Mouse (Mus musculus) neural tube, embryonic 14.5 days (tissue): Measurements from ENCODE around the gene Slc15a4. TPM values are rescaled to one million over a fixed set of nuclear protein-coding genes. Genes with fewer than 3 reads are reported as not detected.
A peak's percentile ranks its signal among the peaks of the same experiment; 100 is the strongest.

ENCODE experiments used
- ATAC-seq: fragments of 200-750 bp; cut with Nextera tagmentation; 2 replicates; pipeline ENCODE4 v1.8.0; 2017; ENCODE audit warnings: low read depth, mild to moderate bottlenecking, moderate TSS enrichment, moderate library complexity
- H3K27ac ChIP-seq: fragments of 300-500 bp; sonication (generic); 2 replicates; pipeline ENCODE4 v1.5.1; 2014; ENCODE audit warnings: low read depth, mild to moderate bottlenecking, control low read depth, low read length, moderate library complexity, mixed read lengths
- H3K27me3 ChIP-seq: fragments of 300-500 bp; sonication (generic); 2 replicates; pipeline ENCODE4 v1.6.1; 2014; ENCODE audit warnings: low read length; ENCODE audit not compliant: control insufficient read depth, insufficient read depth
- H3K36me3 ChIP-seq: fragments of 300-500 bp; sonication (generic); 2 replicates; pipeline ENCODE4 v1.6.1; 2014; ENCODE audit warnings: low read length, mixed read lengths; ENCODE audit not compliant: control insufficient read depth, insufficient read depth
- H3K4me1 ChIP-seq: fragments of 300-500 bp; sonication (generic); 2 replicates; pipeline ENCODE4 v1.6.1; 2014; ENCODE audit warnings: low read length; ENCODE audit not compliant: control insufficient read depth, insufficient read depth
- H3K4me2 ChIP-seq: fragments of 300-500 bp; sonication (generic); 2 replicates; pipeline ENCODE4 v1.6.1; 2014; ENCODE audit warnings: mild to moderate bottlenecking, low read depth, low read length, control low read depth
- H3K4me3 ChIP-seq: fragments of 300-500 bp; sonication (generic); 2 replicates; pipeline ENCODE4 v1.5.1; 2014; ENCODE audit warnings: low read depth, low read length, control low read depth, mixed read lengths
- H3K9ac ChIP-seq: fragments of 300-500 bp; sonication (generic); replicated peaks from 2 replicates; pipeline ENCODE4 v1.6.1; 2014; ENCODE audit warnings: low read depth, mild to moderate bottlenecking, control low read depth, low read length, mixed read lengths
- H3K9me3 ChIP-seq: fragments of 300-500 bp; sonication (generic); 2 replicates; pipeline ENCODE4 v1.6.1; 2016; ENCODE audit warnings: low read length; ENCODE audit not compliant: control insufficient read depth
- whole genome bisulfite sequencing: fragments of 180-500 bp; shearing (Covaris S2); extraction: QIAGEN DNeasy Blood & Tissue Kit; methylation state at CpG from one replicate; pipeline ENCODE4 v1.1.7; 2014; 5-methylcytosine and 5-hydroxymethylcytosine counted together
- polyA plus RNA-seq: library from polyadenylated mRNA; unstranded; fragments of >200 nt; fragmentation: Nextera tagmentation; extraction: Ambion mirVana; gene quantifications from 2 replicates; pipeline ENCODE4 v1.2.1, GENCODE M21; 2014

Gene Slc15a4
- polyA plus RNA-seq: 21.0 and 21.3 TPM in 2 replicates

- WGBS: under 1% methylated on average over 62 of the region's 62 CpGs
- Histone ChIP-seq H3K4me3 (peak within 1 kb of the TSS; percentile 57), H3K9me3 (no peaks in the 10 kb centered on the region)
These were observed at the start of gene Slc15a4, which contains the start of gene Glt1d1 for GRCm38 (mm10) chr5:127632167-127633145. TSS of gene Slc15a4 (minus strand) at chr5:127632897. TSS of gene Glt1d1 (plus strand) at chr5:127632262.

GRCm38 (mm10) chr5:127678501-127678900 is 45.8 kb upstream of the Slc15a4 start:
- H3K4me1 ChIP-seq: no peaks in the 10 kb centered on the region
- H3K4me3 ChIP-seq: no peak overlapping the region
- no peak overlapping the region for H3K9ac ChIP-seq
- H3K9me3 ChIP-seq: no peaks in the 10 kb centered on the region
- WGBS: 96% methylated on average over 5 of the region's 5 CpGs
- H3K27me3 ChIP-seq: no peaks in the 10 kb centered on the region
- no peak overlapping the region for H3K4me2 ChIP-seq
- no peaks in the 10 kb centered on the region for H3K36me3 ChIP-seq
- no peak for ATAC-seq
- no peak overlapping the region for H3K27ac ChIP-seq

More at GRCm38 (mm10) chr5:127632167-127633145, at the start of gene Slc15a4, which contains the start of gene Glt1d1:
- Histone ChIP-seq H3K27me3 (no peaks in the 10 kb centered on the region), H3K4me2 (peak within 1 kb of the TSS; percentile 97), H3K36me3 (no peaks in the 10 kb centered on the region), H3K27ac (peak within 1 kb of the TSS; percentile 48; the same call in 1 of the 2 replicates), H3K4me1 (no peaks in the 10 kb centered on the region), H3K9ac (peak within 1 kb of the TSS; percentile 72)
- ATAC-seq: peak; percentile 69

DNA sequence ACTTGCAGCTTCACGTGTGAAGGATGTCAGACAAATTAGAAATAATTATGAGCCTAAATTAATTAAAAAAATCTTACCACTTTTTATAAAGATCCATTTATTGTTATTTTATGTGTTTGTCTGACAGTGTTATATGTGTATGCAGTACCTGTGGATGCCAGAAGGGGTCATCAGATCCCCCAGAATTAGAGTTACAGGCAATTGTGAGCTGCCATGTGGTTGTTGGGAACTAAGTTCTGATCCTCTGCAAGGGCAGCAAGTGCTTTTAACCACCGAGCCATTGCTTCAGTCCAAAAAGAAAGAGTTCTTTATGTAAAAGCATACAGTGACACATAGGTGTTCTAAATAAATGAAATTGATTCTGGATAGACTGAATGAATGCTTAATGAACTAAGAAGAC is 44.9 kb upstream of the Slc15a4 start:
- Histone ChIP-seq H3K9me3 (no peaks in the 10 kb centered on the region), H3K4me2 (no peak overlapping the region), H3K4me3 (no peak overlapping the region), H3K4me1 (no peaks in the 10 kb centered on the region), H3K27ac (no peak overlapping the region), H3K36me3 (no peaks in the 10 kb centered on the region), H3K27me3 (no peaks in the 10 kb centered on the region), H3K9ac (no peak overlapping the region)
- ATAC-seq: no peak
- WGBS: 95% methylated on average over 2 of the region's 2 CpGs

DNA sequence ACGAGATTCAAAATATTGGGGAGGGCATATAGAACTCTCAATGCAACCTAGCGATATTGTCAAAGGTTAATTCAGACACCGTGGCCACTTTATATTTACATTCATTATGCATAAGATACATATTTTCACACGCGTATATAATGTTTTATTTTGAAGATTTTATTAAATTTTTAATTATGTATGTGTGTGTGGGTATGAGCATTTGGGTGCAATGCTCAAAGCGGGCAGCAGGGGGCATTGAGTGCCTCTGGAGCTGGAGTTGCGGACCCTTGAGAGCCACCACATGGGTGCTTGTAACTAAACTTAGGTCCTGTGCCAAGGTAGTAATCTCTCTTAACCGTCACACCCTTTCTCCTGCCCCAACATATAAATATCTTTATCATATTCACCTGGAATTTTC is 41.2 kb upstream of the Slc15a4 start:
- Histone ChIP-seq H3K4me2 (no peak overlapping the region), H3K4me3 (no peak overlapping the region), H3K9ac (no peak overlapping the region), H3K36me3 (no peaks in the 10 kb centered on the region), H3K4me1 (no peaks in the 10 kb centered on the region), H3K27me3 (no peaks in the 10 kb centered on the region), H3K27ac (no peak overlapping the region), H3K9me3 (no peaks in the 10 kb centered on the region)
- 96% methylated on average over 8 of the region's 8 CpGs for WGBS
- ATAC-seq: no peak

DNA sequence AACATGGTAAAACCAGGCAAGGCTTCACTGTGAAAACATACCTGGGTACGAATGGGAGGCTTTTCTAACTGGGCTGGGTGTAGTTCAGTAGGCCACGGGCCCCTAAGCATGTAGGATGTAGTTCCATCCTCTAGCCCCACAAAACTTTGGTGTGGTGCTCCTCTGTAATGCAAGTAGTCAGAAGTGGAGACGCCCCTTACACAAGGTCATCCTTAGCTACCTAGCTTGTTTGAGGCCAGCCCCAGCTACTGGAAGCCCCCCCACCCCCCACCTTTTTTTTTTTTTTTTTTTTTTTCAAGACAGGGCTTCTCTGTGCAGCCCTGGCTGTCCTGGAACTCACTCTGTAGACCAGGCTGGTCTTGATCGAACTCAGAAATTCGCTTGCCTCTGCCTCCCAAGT is 28.3 kb upstream of the Slc15a4 start:
- Histone ChIP-seq H3K4me2 (no peak overlapping the region), H3K36me3 (no peaks in the 10 kb centered on the region)
- over 99% methylated on average over 5 of the region's 5 CpGs for WGBS

DNA sequence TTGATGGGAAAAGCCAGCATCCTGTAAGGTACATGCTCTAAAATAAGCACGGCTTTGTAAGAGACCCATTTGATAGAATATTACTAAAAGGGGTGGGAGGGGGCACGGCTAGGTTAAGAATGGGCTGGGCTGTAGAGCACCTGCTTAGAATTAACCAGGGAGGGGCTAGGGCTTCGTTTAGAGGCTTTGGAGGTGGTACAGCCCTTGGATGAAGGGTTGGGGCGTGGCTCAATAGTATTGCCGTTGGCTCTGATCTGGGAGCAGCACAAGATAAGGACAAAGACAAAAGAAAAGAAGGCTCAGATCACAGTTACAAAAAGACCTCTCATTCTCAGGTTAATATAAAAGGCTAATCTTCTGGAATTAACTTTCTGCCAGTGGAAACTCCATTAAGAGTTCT is 27.6 kb upstream of the Slc15a4 start:
- Histone ChIP-seq H3K9ac (no peak overlapping the region), H3K4me2 (no peak overlapping the region), H3K4me1 (no peaks in the 10 kb centered on the region), H3K27me3 (no peaks in the 10 kb centered on the region), H3K27ac (no peak overlapping the region), H3K9me3 (no peaks in the 10 kb centered on the region), H3K4me3 (no peak overlapping the region), H3K36me3 (no peaks in the 10 kb centered on the region)
- no peak for ATAC-seq
- 82% methylated on average over 5 of the region's 5 CpGs for WGBS

More for the DNA sequence above, 28.3 kb upstream of the Slc15a4 start:
- no peak overlapping the region for H3K9ac ChIP-seq
- H3K4me3 ChIP-seq: no peak overlapping the region
- H3K27ac ChIP-seq: no peak overlapping the region
- no peaks in the 10 kb centered on the region for H3K9me3 ChIP-seq
- ATAC-seq: no peak
- no peaks in the 10 kb centered on the region for H3K4me1 ChIP-seq
- no peaks in the 10 kb centered on the region for H3K27me3 ChIP-seq

DNA sequence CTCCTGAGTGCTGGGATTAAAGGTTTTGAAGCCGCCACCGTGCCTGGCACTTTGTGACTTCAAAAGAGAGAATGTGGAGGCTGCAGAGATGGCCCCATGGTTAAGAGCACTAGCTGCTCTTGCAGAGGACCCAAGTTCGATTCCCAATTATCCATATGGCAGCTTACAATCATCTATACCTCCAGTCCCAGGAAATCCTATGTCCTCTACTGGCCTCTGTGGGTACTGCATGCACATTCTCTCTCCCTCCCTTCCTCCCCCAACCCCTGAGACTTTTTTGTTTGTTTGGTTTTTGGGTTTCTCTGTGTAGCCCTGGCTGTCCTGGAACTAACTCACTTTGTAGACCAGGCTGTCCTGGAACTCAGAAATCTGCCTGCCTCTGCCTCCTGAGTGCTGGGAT is 26.6 kb upstream of the Slc15a4 start:
- no peak overlapping the region for H3K27ac ChIP-seq
- H3K4me3 ChIP-seq: no peak overlapping the region
- WGBS: 93% methylated on average over 3 of the region's 3 CpGs

GRCm38 (mm10) chr5:127658257-127658656 is 25.6 kb upstream of the Slc15a4 start:
- Histone ChIP-seq H3K4me1 (no peaks in the 10 kb centered on the region), H3K27me3 (no peaks in the 10 kb centered on the region), H3K9ac (no peak overlapping the region), H3K9me3 (no peaks in the 10 kb centered on the region), H3K4me2 (no peak overlapping the region), H3K27ac (no peak overlapping the region), H3K36me3 (no peaks in the 10 kb centered on the region), H3K4me3 (no peak overlapping the region)
- WGBS: 89% methylated on average over 2 of the region's 2 CpGs
- ATAC-seq: no peak

More for the DNA sequence above, 26.6 kb upstream of the Slc15a4 start:
- no peak overlapping the region for H3K9ac ChIP-seq
- no peak overlapping the region for H3K4me2 ChIP-seq
- no peaks in the 10 kb centered on the region for H3K9me3 ChIP-seq
- no peaks in the 10 kb centered on the region for H3K27me3 ChIP-seq
- no peak for ATAC-seq
- H3K36me3 ChIP-seq: no peaks in the 10 kb centered on the region
- H3K4me1 ChIP-seq: no peaks in the 10 kb centered on the region

DNA sequence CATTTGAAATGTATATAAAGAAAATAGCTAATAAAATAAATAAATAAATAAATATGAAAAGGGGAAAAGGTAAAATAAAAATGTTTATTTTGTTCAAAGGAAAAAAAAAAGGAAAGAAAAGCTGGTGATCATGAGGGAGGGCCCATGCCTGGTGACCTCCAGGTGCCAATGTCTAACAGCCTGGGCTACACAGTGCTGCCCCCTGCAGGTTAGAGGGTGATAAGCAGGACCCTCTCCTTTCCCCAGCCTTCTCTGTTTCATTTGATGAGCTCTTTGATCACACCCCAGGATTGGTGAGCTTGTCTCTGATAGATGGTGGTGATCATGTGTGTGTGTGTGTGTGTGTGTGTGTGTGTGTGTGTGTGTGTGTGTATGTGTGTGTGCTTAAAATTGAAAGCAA is 16.4 kb upstream of the Slc15a4 start:
- ATAC-seq: no peak
- no peaks in the 10 kb centered on the region for H3K4me1 ChIP-seq
- no peak overlapping the region for H3K27ac ChIP-seq
- H3K27me3 ChIP-seq: no peaks in the 10 kb centered on the region
- no peaks in the 10 kb centered on the region for H3K9me3 ChIP-seq
- no peaks in the 10 kb centered on the region for H3K36me3 ChIP-seq
- no peak overlapping the region for H3K9ac ChIP-seq
- no peak overlapping the region for H3K4me3 ChIP-seq
- no peak overlapping the region for H3K4me2 ChIP-seq
